Mouse (Mus musculus): Measurements from ENCODE around the gene Lin28a.
A peak's percentile ranks its signal among the peaks of the same experiment; 100 is the strongest.

The Lin28a gene

GRCm38 (mm10) chr4:133978021-133978711, 40.5 kb downstream of the Lin28a start:
- no peak for DNase-seq (ENCODE audit: low spot score in 2 of 2)

- no peak for DNase-seq (ENCODE audit: low spot score in 2 of 2)
These were observed 46.9 kb downstream of the Lin28a start for GRCm38 (mm10) chr4:133971741-133972140.

GRCm38 (mm10) chr4:133970876-133971275, 47.8 kb downstream of the Lin28a start:
- no peak for DNase-seq (ENCODE audit: low spot score in 2 of 2)

- DNase-seq (ENCODE audit: low spot score in 2 of 2), result no peak
These were observed 48.4 kb downstream of the Lin28a start for GRCm38 (mm10) chr4:133970196-133970595.

GRCm38 (mm10) chr4:133969114-133969770, 49.4 kb downstream of the Lin28a start:
- DNase-seq (ENCODE audit: low spot score in 2 of 2), result no peak

- peak; percentile 65 to 83 for DNase-seq (ENCODE audit: low spot score in 2 of 2)
These were observed 50.3 kb downstream of the Lin28a start, which contains the start of gene Hmgn2 for GRCm38 (mm10) chr4:133968150-133968921. Gene Hmgn2 (minus strand): TSS chr4:133968650.

- peak; percentile 92 to 95 for DNase-seq (ENCODE audit: low spot score in 2 of 2)
These were observed 50.8 kb downstream of the Lin28a start for GRCm38 (mm10) chr4:133967866-133968149.

GRCm38 (mm10) chr4:133967138-133967865, 51.3 kb downstream of the Lin28a start:
- peak; percentile 98 to 99 for DNase-seq (ENCODE audit: low spot score in 2 of 2)

- DNase-seq (ENCODE audit: low spot score in 2 of 2), result no peak
These were observed 52.2 kb downstream of the Lin28a start for GRCm38 (mm10) chr4:133966271-133966940.

GRCm38 (mm10) chr4:133962566-133962965, 56.1 kb downstream of the Lin28a start:
- DNase-seq (ENCODE audit: low spot score in 2 of 2), result no peak

- DNase-seq (ENCODE audit: low spot score in 2 of 2), result no peak
These were observed 59.8 kb downstream of the Lin28a start for GRCm38 (mm10) chr4:133958884-133959283.

GRCm38 (mm10) chr4:133956358-133956757, 62.3 kb downstream of the Lin28a start:
- DNase-seq (ENCODE audit: low spot score in 2 of 2), result no peak

Data from spleen, postnatal 4 days (tissue).